Comparison of ENCODE assay signal across 28 mouse cellular contexts in genomic region chr5:58556770-58557169, GRCm38 (mm10).
"Had no signal": no experiment of that assay in that cellular context is flagged by ENCODE, and none has a peak within 500 bp of the region (broad histone marks: within the 10 kb centered on the region; RNA-seq: fewer than 3 reads in every experiment).

No protein-coding gene starts in this region.

- H3K9ac ChIP-seq: embryonic facial prominence, embryonic 12.5 days; embryonic facial prominence, embryonic 13.5 days; embryonic facial prominence, embryonic 15.5 days; forebrain, embryonic 12.5 days; forebrain, embryonic 13.5 days; forebrain, embryonic 15.5 days; forebrain, postnatal 0 days had no signal

- ATAC-seq: forebrain, embryonic 13.5 days; forebrain, embryonic 14.5 days; forebrain, embryonic 15.5 days; forebrain, embryonic 16.5 days; forebrain, postnatal 0 days had no signal

- H3K4me2 ChIP-seq: embryonic facial prominence, embryonic 12.5 days; embryonic facial prominence, embryonic 13.5 days; embryonic facial prominence, embryonic 15.5 days; forebrain, embryonic 12.5 days; forebrain, embryonic 13.5 days; forebrain, embryonic 15.5 days had no signal

- H3K36me3 ChIP-seq: embryonic facial prominence, embryonic 10.5 days; embryonic facial prominence, embryonic 12.5 days; embryonic facial prominence, embryonic 13.5 days; embryonic facial prominence, embryonic 15.5 days; forebrain, embryonic 10.5 days; forebrain, embryonic 12.5 days; forebrain, embryonic 15.5 days had no signal

- H3K27me3 ChIP-seq: embryonic facial prominence, embryonic 12.5 days; embryonic facial prominence, embryonic 13.5 days; embryonic facial prominence, embryonic 15.5 days; forebrain, embryonic 12.5 days; forebrain, embryonic 13.5 days; forebrain, embryonic 15.5 days had no signal

- H3K4me1 ChIP-seq: embryonic facial prominence, embryonic 10.5 days; embryonic facial prominence, embryonic 12.5 days; embryonic facial prominence, embryonic 13.5 days; embryonic facial prominence, embryonic 15.5 days; forebrain, embryonic 10.5 days; forebrain, embryonic 12.5 days; forebrain, embryonic 13.5 days; forebrain, embryonic 15.5 days had no signal

- DNase-seq: cerebellum, adult 2 months; cerebellum, adult 8-10 months; cerebellum, adult 9-10 months; cerebellum, adult 9-11 months; cerebellum, postnatal 10 days; cerebellum, postnatal 14 days; cerebellum, postnatal 25 days; cerebellum, postnatal 36 days; embryo, embryonic 11 days; gastrocnemius, adult 2 months; gastrocnemius, postnatal 10 days; gastrocnemius, postnatal 14 days; gastrocnemius, postnatal 36 days; heart, adult 11 months; heart, adult 18-20 months; heart, adult 2 months had no signal

- H3K4me3 ChIP-seq: embryonic facial prominence, embryonic 10.5 days; embryonic facial prominence, embryonic 12.5 days; embryonic facial prominence, embryonic 13.5 days; embryonic facial prominence, embryonic 15.5 days; erythroblast, embryonic 14.5 days; forebrain, embryonic 10.5 days; forebrain, embryonic 12.5 days; forebrain, embryonic 13.5 days; forebrain, embryonic 15.5 days; gastrocnemius, adult 2 months; heart, adult 2 months had no signal

- H3K9me3 ChIP-seq: embryonic facial prominence, embryonic 10.5 days; embryonic facial prominence, embryonic 12.5 days; embryonic facial prominence, embryonic 13.5 days; embryonic facial prominence, embryonic 15.5 days; forebrain, embryonic 10.5 days; forebrain, embryonic 12.5 days; forebrain, embryonic 13.5 days; forebrain, embryonic 15.5 days had no signal

- H3K27ac ChIP-seq: embryonic facial prominence, embryonic 10.5 days; embryonic facial prominence, embryonic 12.5 days; embryonic facial prominence, embryonic 13.5 days; embryonic facial prominence, embryonic 15.5 days; forebrain, embryonic 10.5 days; forebrain, embryonic 12.5 days; forebrain, embryonic 13.5 days; forebrain, embryonic 15.5 days; gastrocnemius, adult 2 months; heart, adult 2 months had no signal
